Mouse (Mus musculus) forebrain, embryonic 12.5 days (tissue): ENCODE results near the gene 4930524B15Rik. TPM values are rescaled to one million over a fixed set of nuclear protein-coding genes. Genes with fewer than 3 reads are reported as not detected.
"Not testable (repeated sequence)": the region's sequence is repeated elsewhere in the genome, so short reads cannot be mapped to it uniquely, and the experiment has no call there.

Source experiments
- ATAC-seq: fragments of 200-750 bp; cut with Nextera tagmentation; 2 replicates; pipeline ENCODE4 v1.8.0; 2017; ENCODE audit warnings: moderate TSS enrichment; ENCODE audit not compliant: low FRiP score
- H3K27ac ChIP-seq: fragments of 300-500 bp; sonication (generic); 2 replicates; pipeline ENCODE4 v1.5.1; 2016; ENCODE audit warnings: mild to moderate bottlenecking
- H3K27me3 ChIP-seq: fragments of 300-500 bp; sonication (generic); 2 replicates; pipeline ENCODE4 v1.6.1; 2016; ENCODE audit warnings: mild to moderate bottlenecking
- H3K36me3 ChIP-seq: fragments of 300-500 bp; sonication (generic); replicated peaks from 2 replicates; pipeline ENCODE4 v1.6.1; 2016; ENCODE audit warnings: mild to moderate bottlenecking
- H3K4me1 ChIP-seq: fragments of 300-500 bp; sonication (generic); 2 replicates; pipeline ENCODE4 v1.6.1; 2016
- H3K4me2 ChIP-seq: fragments of 300-500 bp; sonication (generic); 2 replicates; pipeline ENCODE4 v1.6.1; 2016; ENCODE audit warnings: mild to moderate bottlenecking, moderate library complexity
- H3K4me3 ChIP-seq: fragments of 300-500 bp; sonication (generic); replicated peaks from 2 replicates; pipeline ENCODE4 v1.5.1; 2016; ENCODE audit warnings: mild to moderate bottlenecking
- H3K9ac ChIP-seq: fragments of 300-500 bp; sonication (generic); 2 replicates; pipeline ENCODE4 v1.6.1; 2016; ENCODE audit warnings: mild to moderate bottlenecking
- H3K9me3 ChIP-seq: fragments of 300-500 bp; sonication (generic); 2 replicates; pipeline ENCODE4 v1.6.1; 2016
- WGBS: fragments of 180-500 bp; shearing (Covaris S2); methylation state at CpG from one replicate; pipeline ENCODE4 v1.1.7; 2016; 5-methylcytosine and 5-hydroxymethylcytosine counted together
- polyA plus RNA-seq: library from polyadenylated mRNA; unstranded; fragments of >200 nt; fragmentation: Nextera tagmentation; extraction: Ambion mirVana; gene quantifications from 2 replicates; pipeline ENCODE4 v1.2.1, GENCODE M21; 2016

4930524B15Rik gene
- polyA plus RNA-seq, 1 experiment from 2014 or later: 0.15 TPM

DNA sequence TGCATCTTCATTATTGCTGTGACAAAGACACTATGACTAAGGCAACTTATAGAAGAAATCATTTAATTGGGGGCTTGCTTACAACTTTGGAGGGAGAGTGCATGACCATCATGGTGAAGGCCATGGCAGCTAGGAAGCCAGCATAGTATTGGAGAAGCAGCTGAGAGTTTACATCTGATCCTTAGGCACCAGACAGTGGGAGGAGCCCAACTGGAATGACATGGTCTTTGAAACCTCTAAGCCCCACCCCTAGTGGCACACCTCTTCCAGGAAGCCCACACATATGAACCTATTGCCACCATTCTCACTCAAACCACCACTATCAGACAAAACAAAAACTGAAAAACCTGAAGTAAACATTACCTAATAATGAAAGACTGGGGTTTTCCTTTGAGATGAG lies 5.3 kb upstream of the 4930524B15Rik start:
- ATAC-seq: no peak
- H3K9ac ChIP-seq: no peak overlapping the region
- H3K4me1 ChIP-seq: no peaks in the 10 kb centered on the region
- no peaks in the 10 kb centered on the region for H3K9me3 ChIP-seq
- H3K27ac ChIP-seq: no peak overlapping the region
- no peaks in the 10 kb centered on the region for H3K36me3 ChIP-seq
- H3K4me3 ChIP-seq: no peak overlapping the region
- H3K4me2 ChIP-seq: no peak overlapping the region
- no peaks in the 10 kb centered on the region for H3K27me3 ChIP-seq

DNA sequence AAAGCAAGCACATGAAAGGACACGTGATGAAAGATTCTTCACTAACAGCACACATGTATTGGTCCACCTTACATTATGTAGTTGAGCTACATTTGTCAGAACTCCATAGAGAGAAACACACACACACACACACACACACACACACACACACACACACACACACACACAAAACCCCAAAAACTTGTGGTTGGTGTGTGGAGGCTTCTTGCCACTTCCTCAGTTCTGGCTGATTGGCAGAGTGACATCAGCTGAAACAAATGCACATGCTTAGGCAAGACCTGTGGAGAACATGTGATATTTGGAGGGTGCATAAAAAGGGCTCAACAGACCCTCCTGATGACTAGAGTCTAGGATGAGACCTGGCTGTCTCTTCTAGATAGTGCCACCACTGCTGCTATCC lies 1.4 kb upstream of the 4930524B15Rik start:
- Histone ChIP-seq H3K4me2 (no peak overlapping the region), H3K36me3 (no peaks in the 10 kb centered on the region), H3K27ac (no peak overlapping the region), H3K9ac (no peak overlapping the region), H3K27me3 (no peaks in the 10 kb centered on the region), H3K4me3 (no peak overlapping the region), H3K4me1 (peaks cover 6% of the 10 kb centered on the region), H3K9me3 (no peaks in the 10 kb centered on the region)
- no peak for ATAC-seq
- WGBS: 100% methylated on average over 1 of the region's 1 CpGs

DNA sequence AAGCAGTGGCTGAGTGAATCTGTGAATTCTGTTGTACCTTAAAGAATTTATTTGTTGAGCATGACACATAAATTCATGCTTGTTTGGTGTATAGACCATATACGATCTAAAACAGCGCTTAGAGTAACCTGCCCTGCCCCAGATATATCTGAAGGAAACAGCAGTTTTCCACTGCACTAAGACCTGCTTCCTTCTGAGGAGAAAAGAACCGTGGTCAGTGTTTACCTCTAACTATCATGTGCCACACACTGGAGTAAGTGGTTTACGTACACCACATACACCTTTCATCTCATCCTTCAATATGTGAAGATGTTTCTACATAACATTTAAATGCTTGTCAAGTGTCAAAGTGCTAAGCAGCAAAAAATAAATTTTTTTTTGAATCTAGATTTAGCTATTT lies 8.7 kb downstream of the 4930524B15Rik start:
- Histone ChIP-seq H3K27ac (no peak overlapping the region), H3K9ac (no peak overlapping the region), H3K4me1 (no peaks in the 10 kb centered on the region), H3K36me3 (no peaks in the 10 kb centered on the region), H3K9me3 (no peaks in the 10 kb centered on the region), H3K4me3 (no peak overlapping the region), H3K4me2 (no peak overlapping the region), H3K27me3 (no peaks in the 10 kb centered on the region)
- no peak for ATAC-seq
- WGBS: 89% methylated on average over 4 of the region's 4 CpGs

DNA sequence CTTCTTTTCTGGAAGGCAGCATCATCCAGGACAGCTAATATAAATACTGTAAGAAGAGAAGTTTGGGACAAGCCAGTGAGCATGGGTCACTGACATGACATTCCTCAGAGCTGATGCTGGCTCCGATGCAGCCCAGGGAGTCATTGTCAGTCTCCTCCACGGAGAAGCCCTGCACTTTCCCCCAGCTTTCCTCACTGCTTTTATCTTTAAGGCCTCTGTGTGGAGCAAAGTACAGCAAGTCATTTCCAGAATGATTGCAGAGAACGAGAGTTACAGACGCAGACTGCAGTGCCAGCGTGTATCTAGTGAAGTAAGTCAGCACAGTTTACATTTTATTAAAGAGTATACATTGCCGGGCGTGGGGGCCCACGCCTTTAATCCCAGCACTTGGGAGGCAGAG lies 9.4 kb downstream of the 4930524B15Rik start:
- WGBS: 68% methylated on average over 8 of the region's 8 CpGs
- H3K27ac ChIP-seq: no peak overlapping the region
- ATAC-seq: no peak
- H3K9ac ChIP-seq: no peak overlapping the region
- no peaks in the 10 kb centered on the region for H3K4me1 ChIP-seq
- peaks cover 2% of the 10 kb centered on the region; the same call in 1 of the 2 replicates for H3K9me3 ChIP-seq
- no peaks in the 10 kb centered on the region for H3K27me3 ChIP-seq
- H3K4me2 ChIP-seq: no peak overlapping the region
- H3K36me3 ChIP-seq: no peaks in the 10 kb centered on the region
- H3K4me3 ChIP-seq: no peak overlapping the region

DNA sequence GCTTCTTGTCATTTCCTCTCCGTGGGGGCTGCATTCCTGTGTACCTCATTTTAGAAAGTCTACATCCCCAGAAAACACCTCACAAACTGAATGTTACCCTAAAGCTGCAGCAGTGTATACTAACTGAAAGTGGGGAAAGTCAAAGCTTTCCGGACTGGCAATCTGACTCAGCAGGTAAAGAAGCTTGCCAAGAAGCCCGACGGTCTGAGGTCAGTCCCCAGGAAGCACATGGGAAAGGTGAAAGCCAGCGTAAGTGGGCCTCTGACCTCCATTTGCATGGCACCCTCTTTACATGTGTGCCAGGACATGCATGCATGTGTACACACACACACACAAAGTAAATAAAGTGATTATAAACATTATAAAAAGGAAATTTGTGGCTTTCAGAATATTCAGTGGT lies 10.3 kb downstream of the 4930524B15Rik start:
- H3K4me2 ChIP-seq: no peak overlapping the region
- no peaks in the 10 kb centered on the region for H3K27me3 ChIP-seq
- no peak for ATAC-seq
- H3K36me3 ChIP-seq: no peaks in the 10 kb centered on the region
- no peak overlapping the region for H3K9ac ChIP-seq
- H3K4me1 ChIP-seq: no peaks in the 10 kb centered on the region
- WGBS: 81% methylated on average over 5 of the region's 5 CpGs
- H3K27ac ChIP-seq: no peak overlapping the region
- no peak overlapping the region for H3K4me3 ChIP-seq
- H3K9me3 ChIP-seq: peaks cover 7% of the 10 kb centered on the region; the same call in 1 of the 2 replicates

DNA sequence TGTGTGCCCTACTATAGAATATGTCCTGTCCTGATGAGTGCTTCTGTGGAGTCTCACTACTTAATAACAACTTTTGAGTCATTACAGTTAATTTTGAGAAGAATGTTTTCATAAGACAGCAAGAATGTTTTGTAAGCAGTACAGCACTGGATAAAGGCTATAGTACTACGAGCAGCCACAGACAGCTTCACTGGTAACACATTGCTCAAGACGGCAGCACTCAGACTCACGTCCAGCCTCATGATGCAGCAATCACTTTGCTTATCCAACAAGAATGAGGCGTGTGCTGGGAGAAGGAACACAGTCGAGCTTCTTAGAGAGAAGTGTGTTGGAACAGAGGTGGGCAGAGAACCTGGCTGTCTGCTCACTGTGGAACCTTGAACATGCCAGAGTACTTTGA lies 10.7 kb downstream of the 4930524B15Rik start:
- Histone ChIP-seq H3K9ac (no peak overlapping the region), H3K4me1 (no peaks in the 10 kb centered on the region), H3K4me2 (no peak overlapping the region), H3K9me3 (peaks cover 7% of the 10 kb centered on the region; the same call in 1 of the 2 replicates), H3K27me3 (no peaks in the 10 kb centered on the region), H3K4me3 (no peak overlapping the region), H3K27ac (no peak overlapping the region), H3K36me3 (no peaks in the 10 kb centered on the region)
- WGBS: 76% methylated on average over 5 of the region's 5 CpGs
- no peak for ATAC-seq

DNA sequence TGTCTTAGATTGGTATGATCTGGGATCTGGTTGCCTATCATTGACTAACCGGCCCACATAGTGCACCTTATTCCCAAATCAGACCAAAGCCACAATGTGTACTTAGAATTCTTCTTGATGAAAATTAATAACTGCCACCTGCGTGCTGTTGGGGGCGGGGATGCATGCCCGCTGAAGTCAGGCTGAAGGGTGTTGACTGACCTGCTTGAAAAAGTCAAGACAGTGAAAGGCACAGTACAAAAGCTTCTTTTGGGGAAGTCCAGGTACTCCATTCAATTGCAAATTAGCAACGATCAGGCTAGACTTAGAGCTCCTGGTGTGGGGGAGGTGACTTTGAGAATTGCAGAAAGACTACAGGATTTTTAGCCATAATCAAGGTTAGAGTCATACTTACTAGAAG lies 14.7 kb downstream of the 4930524B15Rik start:
- not testable (repeated sequence) for H3K9ac ChIP-seq, ATAC-seq
- WGBS: 87% methylated on average over 5 of the region's 5 CpGs

DNA sequence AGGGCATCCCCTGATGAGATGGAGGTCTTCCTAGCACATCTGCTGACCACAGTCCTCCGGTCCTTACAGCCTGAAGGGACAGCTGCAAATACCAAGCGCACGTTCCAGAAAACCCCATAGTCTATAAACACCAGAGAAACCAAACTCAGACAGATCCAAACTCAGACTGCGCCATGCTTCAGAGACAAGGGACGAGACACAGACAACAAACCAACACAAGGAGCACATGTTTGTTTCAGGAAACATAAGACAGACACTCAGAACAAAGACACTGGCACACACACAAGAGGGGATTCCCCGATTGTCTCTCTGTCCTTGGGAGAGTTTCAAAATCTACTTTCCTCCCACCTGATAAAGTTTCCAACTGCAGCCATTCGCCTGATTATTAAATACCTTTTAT lies 16.4 kb downstream of the 4930524B15Rik start:
- Histone ChIP-seq H3K27ac (no peak overlapping the region), H3K4me1 (no peaks in the 10 kb centered on the region), H3K36me3 (no peaks in the 10 kb centered on the region), H3K27me3 (no peaks in the 10 kb centered on the region), H3K4me2 (no peak overlapping the region), H3K4me3 (no peak overlapping the region), H3K9ac (no peak overlapping the region), H3K9me3 (peaks cover 7% of the 10 kb centered on the region; the same call in 1 of the 2 replicates)
- ATAC-seq: no peak
- 91% methylated on average over 7 of the region's 7 CpGs for WGBS

More for the DNA sequence above, 14.7 kb downstream of the 4930524B15Rik start:
- not testable (repeated sequence) for H3K36me3 ChIP-seq, H3K27ac ChIP-seq, H3K9me3 ChIP-seq, H3K4me1 ChIP-seq, H3K27me3 ChIP-seq, H3K4me3 ChIP-seq, H3K4me2 ChIP-seq

DNA sequence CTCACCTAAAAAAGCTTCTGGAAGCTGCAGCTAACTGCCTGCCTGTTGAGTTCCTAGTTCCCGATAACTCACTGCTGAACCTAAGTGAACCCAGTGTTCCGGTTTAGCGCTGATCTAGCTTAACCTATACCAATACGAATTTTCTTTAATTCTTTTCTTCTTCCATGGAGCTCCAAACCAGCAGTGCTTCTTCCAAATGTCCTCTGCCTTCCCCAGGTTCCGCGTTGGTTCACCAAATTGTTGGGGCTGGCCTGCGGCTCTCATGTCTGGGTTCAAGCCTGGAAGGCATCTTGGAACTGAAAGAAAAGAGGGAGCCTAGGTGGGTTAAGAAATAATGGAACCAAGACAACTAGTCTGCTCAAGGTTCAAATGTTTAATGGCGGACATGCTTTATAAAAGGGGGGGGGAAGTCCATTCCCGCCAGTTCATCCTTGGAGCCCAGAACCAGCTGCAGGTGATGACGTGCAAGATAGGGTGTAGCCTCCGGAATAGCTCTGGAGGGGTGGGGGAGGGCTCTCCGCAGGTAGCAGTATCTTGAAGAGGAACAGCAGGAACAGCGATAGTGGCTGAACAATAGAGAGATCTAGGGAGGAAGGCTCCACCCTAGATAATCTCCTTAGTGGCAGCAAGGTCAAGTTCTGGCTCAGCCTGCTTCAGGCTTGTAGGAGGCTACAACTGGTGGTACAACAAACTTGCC lies 17.0 kb downstream of the 4930524B15Rik start:
- H3K9me3 ChIP-seq, H3K27ac ChIP-seq, H3K36me3 ChIP-seq, H3K9ac ChIP-seq, H3K4me3 ChIP-seq, H3K4me1 ChIP-seq, ATAC-seq, H3K27me3 ChIP-seq, H3K4me2 ChIP-seq: not testable (repeated sequence)
- WGBS: 81% methylated on average over 13 of the region's 13 CpGs

DNA sequence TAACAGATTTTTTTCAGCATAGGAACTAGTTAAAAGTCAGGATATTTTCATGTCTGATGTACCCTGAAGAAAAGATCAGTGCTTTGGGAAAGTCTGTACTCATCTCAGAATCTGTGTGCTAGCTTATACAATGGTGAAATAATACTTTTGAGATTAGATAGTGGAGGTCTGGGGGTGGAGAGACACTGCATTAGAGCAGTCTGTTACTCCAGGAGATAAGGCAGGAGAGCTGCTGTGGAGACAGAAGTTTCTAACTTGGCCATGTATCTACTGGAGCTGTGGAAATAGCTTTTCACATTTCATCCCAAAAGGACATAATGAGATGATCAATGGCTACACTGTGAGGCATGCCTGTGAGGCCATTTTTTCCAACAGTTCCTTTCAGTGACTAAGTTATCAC lies 17.9 kb downstream of the 4930524B15Rik start:
- Histone ChIP-seq H3K9me3 (peaks cover 7% of the 10 kb centered on the region; the same call in 1 of the 2 replicates), H3K36me3 (no peaks in the 10 kb centered on the region), H3K27me3 (no peaks in the 10 kb centered on the region), H3K4me1 (no peaks in the 10 kb centered on the region), H3K9ac (no peak overlapping the region), H3K4me3 (no peak overlapping the region), H3K27ac (no peak overlapping the region), H3K4me2 (no peak overlapping the region)
- ATAC-seq: no peak

DNA sequence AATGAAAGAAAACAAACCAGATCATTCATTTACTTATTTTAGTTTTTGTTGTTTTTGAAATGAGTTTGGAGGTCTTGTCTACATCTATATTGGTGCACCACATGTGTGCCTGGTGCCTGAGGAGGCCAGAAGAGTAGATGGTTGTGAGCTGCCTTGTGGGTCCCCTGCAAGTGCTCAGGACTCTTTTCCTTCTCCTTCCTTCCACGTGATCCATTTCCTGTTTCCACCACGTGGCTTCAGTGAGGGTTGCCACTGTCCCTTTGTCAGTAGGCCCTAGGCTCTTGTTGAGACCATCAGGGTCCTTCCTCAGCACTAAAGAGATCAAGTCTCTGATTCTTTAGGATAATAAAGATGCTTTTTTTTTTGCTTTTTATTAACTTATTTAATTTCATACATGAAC lies 19.4 kb downstream of the 4930524B15Rik start:
- no peak overlapping the region for H3K9ac ChIP-seq
- WGBS: 79% methylated on average over 2 of the region's 2 CpGs
- no peaks in the 10 kb centered on the region for H3K36me3 ChIP-seq
- H3K27ac ChIP-seq: no peak overlapping the region
- no peak overlapping the region for H3K4me3 ChIP-seq
- peaks cover 6% of the 10 kb centered on the region; the same call in 1 of the 2 replicates for H3K9me3 ChIP-seq
- ATAC-seq: no peak
- H3K27me3 ChIP-seq: no peaks in the 10 kb centered on the region
- H3K4me1 ChIP-seq: no peaks in the 10 kb centered on the region
- H3K4me2 ChIP-seq: no peak overlapping the region

DNA sequence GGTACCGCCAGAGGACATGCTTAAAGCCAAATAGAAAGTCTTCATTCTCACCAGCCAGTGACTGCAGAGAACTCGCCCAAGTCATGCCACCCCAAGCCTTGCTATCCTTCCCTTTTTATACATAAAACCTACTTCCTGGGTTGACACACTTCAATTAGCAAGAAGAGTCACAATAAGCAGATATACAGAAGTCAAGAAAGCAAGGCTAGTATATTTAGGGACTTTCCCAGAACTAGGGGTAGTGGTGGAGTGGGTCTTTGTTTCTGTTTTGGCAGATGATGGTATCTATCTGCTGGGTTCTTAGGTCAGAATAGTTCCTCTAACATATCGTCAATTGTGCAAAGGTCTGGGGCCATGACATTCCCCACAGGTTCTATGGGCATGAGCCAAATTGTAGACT lies 27.1 kb downstream of the 4930524B15Rik start:
- Histone ChIP-seq H3K36me3 (no peaks in the 10 kb centered on the region), H3K9ac (no peak overlapping the region), H3K9me3 (no peaks in the 10 kb centered on the region), H3K27ac (no peak overlapping the region), H3K4me2 (no peak overlapping the region), H3K4me3 (no peak overlapping the region), H3K4me1 (no peaks in the 10 kb centered on the region), H3K27me3 (no peaks in the 10 kb centered on the region)
- ATAC-seq: no peak
- WGBS: 94% methylated on average over 3 of the region's 3 CpGs

DNA sequence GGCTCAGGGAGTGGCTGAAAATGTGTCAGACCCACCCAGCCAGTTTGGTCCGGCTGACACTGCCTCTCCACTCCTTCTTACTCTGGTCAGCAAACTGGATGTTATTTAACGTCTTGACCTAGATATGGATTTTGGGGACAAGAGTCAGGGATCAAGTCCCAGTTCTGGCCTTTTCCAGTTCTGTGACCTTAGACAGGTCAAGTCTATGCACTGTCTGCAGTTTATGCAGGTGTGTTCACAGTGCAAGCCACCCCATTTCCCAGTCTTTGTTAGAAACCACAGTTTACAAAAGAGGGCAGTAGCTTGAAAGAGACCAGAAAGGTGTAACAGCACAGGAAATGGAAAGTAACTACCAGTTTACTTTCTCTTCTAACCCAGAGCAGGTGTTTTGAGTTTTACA lies 34.3 kb downstream of the 4930524B15Rik start:
- H3K4me3 ChIP-seq: no peak overlapping the region
- 63% methylated on average over 2 of the region's 2 CpGs for WGBS
- H3K27ac ChIP-seq: 0 out of 2 replicates have a peak overlapping the region, but pooled peaks have one; percentile 56
- H3K9me3 ChIP-seq: no peaks in the 10 kb centered on the region
- peaks cover 14% of the 10 kb centered on the region for H3K36me3 ChIP-seq
- H3K4me1 ChIP-seq: peaks cover 28% of the 10 kb centered on the region
- ATAC-seq: no peak
- no peak overlapping the region; the same call in 1 of the 2 replicates for H3K4me2 ChIP-seq
- peaks cover 5% of the 10 kb centered on the region; the same call in 1 of the 2 replicates for H3K27me3 ChIP-seq
- no peak overlapping the region for H3K9ac ChIP-seq
